Mouse (Mus musculus) cerebellum, postnatal 4 days (tissue): ENCODE data around the gene Sgk1.

ENCODE experiments used
- DNase-seq, 2 experiments: peaks; one replicate each; pipeline ENCODE4 v3.0.0; 2022; ENCODE audit warnings: low spot score in 2 of 2, mixed read lengths in 1 of 2

Gene Sgk1

GRCm38 (mm10) chr10:21974801-21975200 is 92.8 kb downstream of the Sgk1 start:
- DNase-seq, result no peak

- no peak for DNase-seq
These were observed 93.4 kb downstream of the Sgk1 start for GRCm38 (mm10) chr10:21975384-21975783.

- DNase-seq, result no peak
These were observed 94.3 kb downstream of the Sgk1 start for GRCm38 (mm10) chr10:21976253-21976652.

GRCm38 (mm10) chr10:21978421-21978820 is 96.4 kb downstream of the Sgk1 start:
- DNase-seq, result no peak

GRCm38 (mm10) chr10:21979286-21979965 is 97.4 kb downstream of the Sgk1 start:
- DNase-seq, result no peak

- no peak for DNase-seq
These were observed 98.9 kb downstream of the Sgk1 start for GRCm38 (mm10) chr10:21980780-21981435.

GRCm38 (mm10) chr10:21982303-21982702 is 100.3 kb downstream of the Sgk1 start:
- no peak for DNase-seq

GRCm38 (mm10) chr10:21988489-21988888 is 106.5 kb downstream of the Sgk1 start:
- no peak for DNase-seq

- peak; percentile 51 to 80 for DNase-seq
These were observed 109.4 kb downstream of the Sgk1 start for GRCm38 (mm10) chr10:21991351-21991840.

GRCm38 (mm10) chr10:21991986-21992833 is 110.2 kb downstream of the Sgk1 start:
- DNase-seq, result no peak

GRCm38 (mm10) chr10:21992834-21993514 is 111.0 kb downstream of the Sgk1 start:
- DNase-seq, result peak; percentile 37 to 76

- peak in 1 of 2 experiments; percentile 60 for DNase-seq
These were observed 111.8 kb downstream of the Sgk1 start for GRCm38 (mm10) chr10:21993515-21994373.

GRCm38 (mm10) chr10:21994431-21994914 is 112.5 kb downstream of the Sgk1 start:
- peak; percentile 90 to 93 for DNase-seq

GRCm38 (mm10) chr10:21995221-21995620 is 113.2 kb downstream of the Sgk1 start:
- DNase-seq, result peak in 1 of 2 experiments; percentile 56

- peak; percentile 71 to 86 for DNase-seq
These were observed 113.8 kb downstream of the Sgk1 start for GRCm38 (mm10) chr10:21995661-21996308.

- no peak for DNase-seq
These were observed 114.9 kb downstream of the Sgk1 start for GRCm38 (mm10) chr10:21996660-21997447.

- DNase-seq, result no peak
These were observed 115.7 kb downstream of the Sgk1 start for GRCm38 (mm10) chr10:21997550-21998204.

- DNase-seq, result no peak
These were observed 116.7 kb downstream of the Sgk1 start for GRCm38 (mm10) chr10:21998503-21999180.
